Mouse (Mus musculus) heart, postnatal 0 days (tissue): ENCODE results near the gene Prkcz. TPM values are rescaled to one million over a fixed set of nuclear protein-coding genes. Genes with fewer than 3 reads are reported as not detected.
A peak's percentile ranks its signal among the peaks of the same experiment; 100 is the strongest.

Experiments used
- ATAC-seq: fragments of 200-750 bp; cut with Nextera tagmentation; 2 replicates; pipeline ENCODE4 v1.8.0; 2017; ENCODE audit warnings: low read depth, moderate number of reproducible peaks, moderate library complexity; ENCODE audit not compliant: insufficient read depth
- DNase-seq: peaks from one replicate; pipeline ENCODE4 v3.0.0-alpha.2; 2016; ENCODE audit warnings: low spot score
- H3K27ac ChIP-seq: fragments of 300-500 bp; sonication (generic); 2 replicates; pipeline ENCODE4 v1.5.1; 2014; ENCODE audit warnings: low read depth, mild to moderate bottlenecking
- H3K27me3 ChIP-seq: fragments of 300-500 bp; sonication (generic); 2 replicates; pipeline ENCODE4 v1.6.1; 2014; ENCODE audit warnings: low read length, mixed read lengths; ENCODE audit not compliant: control insufficient read depth, insufficient read depth
- H3K36me3 ChIP-seq: fragments of 300-500 bp; sonication (generic); replicated peaks from 2 replicates; pipeline ENCODE4 v1.6.1; 2014; ENCODE audit warnings: low read length, mixed read lengths; ENCODE audit not compliant: control insufficient read depth, insufficient read depth
- H3K4me1 ChIP-seq: fragments of 300-500 bp; sonication (generic); 2 replicates; pipeline ENCODE4 v1.6.1; 2014; ENCODE audit warnings: antibody characterized with exemption; ENCODE audit not compliant: control insufficient read depth, insufficient read depth
- H3K4me2 ChIP-seq: fragments of 300-500 bp; sonication (generic); 2 replicates; pipeline ENCODE4 v1.6.1; 2014; ENCODE audit warnings: low read depth, mild to moderate bottlenecking, low read length, moderate library complexity
- H3K4me3 ChIP-seq: fragments of 300-500 bp; sonication (generic); 2 replicates; pipeline ENCODE4 v1.5.1; 2014; ENCODE audit warnings: low read depth, low read length
- H3K9ac ChIP-seq: fragments of 300-500 bp; sonication (generic); replicated peaks from 2 replicates; pipeline ENCODE4 v1.6.1; 2014; ENCODE audit warnings: low read depth, low read length, mixed read lengths
- H3K9me3 ChIP-seq: fragments of 300-500 bp; sonication (generic); replicated peaks from 2 replicates; pipeline ENCODE4 v1.6.1; 2016; ENCODE audit warnings: low read length; ENCODE audit not compliant: control insufficient read depth
- CTCF ChIP-seq: IDR thresholded peaks from 2 replicates; pipeline ENCODE4 v1.5.1; 2016; ENCODE audit warnings: antibody characterized with exemption, control low read depth, low read depth
- EP300 ChIP-seq: IDR thresholded peaks from 2 replicates; pipeline ENCODE4 v1.6.1; 2016; ENCODE audit warnings: antibody characterized with exemption, low read depth
- WGBS: fragments of 180-500 bp; shearing (Covaris S2); extraction: QIAGEN DNeasy Blood & Tissue Kit; methylation state at CpG from one replicate; pipeline ENCODE4 v1.1.7; 2014; 5-methylcytosine and 5-hydroxymethylcytosine counted together
- polyA plus RNA-seq: library from polyadenylated mRNA; unstranded; fragments of >200 nt; fragmentation: Nextera tagmentation; extraction: Ambion mirVana; gene quantifications from 2 replicates; pipeline ENCODE4 v1.2.1, GENCODE M21; 2015
- total RNA-seq: library from RNA; depleted of rRNA; stranded (reverse); fragments of >200 nt; gene quantifications from 2 replicates; pipeline ENCODE4 v1.2.3, GENCODE M21; 2014; ENCODE audit warnings: low replicate concordance

Prkcz gene
- total and polyA plus RNA-seq, 2 experiments from 2014 or later: 2.7 to 4.8 TPM

GRCm38 (mm10) chr4:155279926-155280767 is 81.0 kb downstream of the Prkcz start:
- no peak overlapping the region for H3K27ac ChIP-seq
- ATAC-seq (no peak), DNase-seq (no peak)
- WGBS: 44% methylated on average over 16 of the region's 16 CpGs
- H3K27me3 ChIP-seq: no peaks in the 10 kb centered on the region; the same call in 1 of the 2 replicates
- H3K36me3 ChIP-seq: no peaks in the 10 kb centered on the region
- TF ChIP-seq CTCF: no peak
- no peak for TF ChIP-seq EP300
- no peak overlapping the region for H3K9ac ChIP-seq
- H3K4me2 ChIP-seq: no peak overlapping the region
- no peaks in the 10 kb centered on the region for H3K9me3 ChIP-seq
- H3K4me3 ChIP-seq: no peak overlapping the region
- H3K4me1 ChIP-seq: peaks cover 8% of the 10 kb centered on the region

- ATAC-seq (no peak), DNase-seq (no peak)
- Histone ChIP-seq H3K9ac (no peak overlapping the region), H3K27ac (no peak overlapping the region), H3K4me3 (no peak overlapping the region), H3K4me1 (peaks cover 8% of the 10 kb centered on the region), H3K4me2 (no peak overlapping the region), H3K36me3 (no peaks in the 10 kb centered on the region), H3K27me3 (no peaks in the 10 kb centered on the region), H3K9me3 (no peaks in the 10 kb centered on the region)
- WGBS: 75% methylated on average over 8 of the region's 8 CpGs
- no peak for TF ChIP-seq CTCF
These were observed 82.1 kb downstream of the Prkcz start for GRCm38 (mm10) chr4:155279054-155279453.

DNA sequence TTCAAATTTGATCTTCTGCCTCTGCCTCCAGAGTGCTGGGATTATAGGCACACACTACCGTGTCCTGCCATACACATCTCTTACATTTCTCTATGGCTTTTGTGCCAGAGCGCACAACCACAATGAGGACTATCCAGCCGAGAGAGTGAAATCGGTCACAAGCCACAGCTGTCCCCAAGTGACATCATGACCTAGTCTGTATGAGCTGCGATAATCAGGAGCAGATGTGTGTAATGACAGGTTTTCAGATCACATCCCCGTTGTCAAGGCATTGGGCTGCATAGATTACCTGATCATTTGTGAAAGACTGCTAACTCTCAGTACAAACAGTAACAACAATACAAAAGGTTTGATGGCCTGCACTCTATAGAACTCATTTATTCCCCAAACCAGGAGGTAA is 83.2 kb downstream of the Prkcz start:
- H3K27me3 ChIP-seq: no peaks in the 10 kb centered on the region
- no peaks in the 10 kb centered on the region for H3K36me3 ChIP-seq
- no peak overlapping the region for H3K27ac ChIP-seq
- H3K4me2 ChIP-seq: no peak overlapping the region
- no peak for TF ChIP-seq EP300
- TF ChIP-seq CTCF: no peak
- 72% methylated on average over 6 of the region's 6 CpGs for WGBS
- no peak overlapping the region for H3K9ac ChIP-seq
- no peak overlapping the region for H3K4me3 ChIP-seq
- H3K4me1 ChIP-seq: peaks cover 8% of the 10 kb centered on the region
- DNase-seq (no peak), ATAC-seq (no peak)
- no peaks in the 10 kb centered on the region for H3K9me3 ChIP-seq

DNA sequence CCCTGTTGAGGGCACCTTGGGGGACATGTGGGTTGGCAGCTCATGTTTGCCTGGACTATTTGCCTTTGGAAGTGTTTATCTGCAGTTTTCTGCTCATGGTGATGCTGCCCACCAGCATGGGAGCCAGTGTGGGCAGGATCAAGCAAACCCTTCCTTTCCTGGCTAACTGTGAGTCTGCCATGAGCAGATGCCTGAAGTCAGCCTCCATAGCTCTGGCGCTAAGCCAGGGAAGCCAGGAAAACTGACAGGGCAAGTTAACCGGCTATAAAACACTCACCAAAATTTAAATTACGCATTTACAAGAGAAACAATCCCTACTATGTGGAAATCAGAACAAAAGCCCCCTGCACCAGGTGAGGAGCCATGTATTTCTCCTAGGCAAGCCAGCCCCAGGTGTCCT is 86.3 kb downstream of the Prkcz start:
- TF ChIP-seq EP300: no peak
- no peak for TF ChIP-seq CTCF
- H3K9ac ChIP-seq: no peak overlapping the region
- DNase-seq (no peak), ATAC-seq (no peak)
- H3K4me2 ChIP-seq: no peak overlapping the region
- H3K9me3 ChIP-seq: no peaks in the 10 kb centered on the region
- no peaks in the 10 kb centered on the region for H3K4me1 ChIP-seq
- no peaks in the 10 kb centered on the region for H3K36me3 ChIP-seq
- H3K27ac ChIP-seq: no peak overlapping the region
- H3K4me3 ChIP-seq: no peak overlapping the region
- H3K27me3 ChIP-seq: no peaks in the 10 kb centered on the region
- 56% methylated on average over 3 of the region's 3 CpGs for WGBS

DNA sequence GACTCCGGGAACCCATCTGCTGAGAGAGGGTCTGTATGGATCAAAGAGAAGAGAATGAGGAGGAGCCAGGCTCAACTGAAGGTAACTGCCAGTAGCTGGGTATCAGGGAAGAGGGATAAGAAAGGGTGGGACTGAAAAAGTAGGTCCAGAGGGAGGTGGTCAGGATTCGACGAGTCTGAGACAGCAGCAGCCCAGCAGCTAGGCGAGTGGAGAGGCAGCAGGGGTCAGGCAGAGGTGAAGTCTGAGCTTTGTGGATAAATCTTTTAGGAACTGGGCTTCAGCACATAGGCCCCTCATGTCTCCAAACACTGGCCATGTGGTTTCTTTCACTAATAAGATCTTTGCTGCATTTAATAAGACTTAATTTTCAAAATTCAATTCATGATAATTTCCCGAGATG is 86.7 kb downstream of the Prkcz start:
- Histone ChIP-seq H3K9ac (no peak overlapping the region), H3K9me3 (no peaks in the 10 kb centered on the region), H3K4me3 (no peak overlapping the region), H3K27ac (no peak overlapping the region), H3K27me3 (no peaks in the 10 kb centered on the region), H3K4me1 (no peaks in the 10 kb centered on the region), H3K36me3 (no peaks in the 10 kb centered on the region), H3K4me2 (no peak overlapping the region)
- WGBS: 44% methylated on average over 5 of the region's 5 CpGs
- TF ChIP-seq EP300 (no peak), CTCF (no peak)
- no peak for ATAC-seq
- no peak for DNase-seq

DNA sequence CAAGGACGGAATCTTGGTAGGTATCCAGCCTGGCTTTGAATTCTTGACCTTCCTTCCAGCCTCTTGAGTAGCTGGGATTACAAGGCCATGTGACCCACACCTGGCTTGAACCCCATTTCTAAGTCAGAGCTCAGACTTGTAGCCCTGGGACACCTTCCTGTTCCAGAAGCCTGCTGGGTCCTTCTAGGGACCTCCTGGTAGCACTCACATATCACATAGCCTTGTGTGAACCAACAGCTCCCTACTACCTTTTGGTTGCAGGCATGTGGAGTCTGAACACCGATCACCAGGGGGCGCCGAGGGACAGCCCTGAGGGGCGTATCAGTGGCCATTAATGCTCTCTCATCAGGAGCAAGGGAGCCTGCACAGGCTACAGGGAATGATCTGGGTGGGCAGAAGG is 92.8 kb downstream of the Prkcz start:
- no peak for TF ChIP-seq EP300
- TF ChIP-seq CTCF: peak; percentile 65
- Histone ChIP-seq H3K36me3 (no peaks in the 10 kb centered on the region), H3K27ac (no peak overlapping the region), H3K4me3 (no peak overlapping the region), H3K9me3 (no peaks in the 10 kb centered on the region), H3K9ac (no peak overlapping the region), H3K4me2 (no peak overlapping the region), H3K27me3 (no peaks in the 10 kb centered on the region), H3K4me1 (0 out of 2 replicates have a peak, but pooled peaks cover 5% of the 10 kb centered on the region)
- ATAC-seq (peak; percentile 57), DNase-seq (peak; percentile 49)
- 24% methylated on average over 5 of the region's 5 CpGs for WGBS
